ENCODE assay signal across 22 mouse cellular contexts in the genomic region with DNA sequence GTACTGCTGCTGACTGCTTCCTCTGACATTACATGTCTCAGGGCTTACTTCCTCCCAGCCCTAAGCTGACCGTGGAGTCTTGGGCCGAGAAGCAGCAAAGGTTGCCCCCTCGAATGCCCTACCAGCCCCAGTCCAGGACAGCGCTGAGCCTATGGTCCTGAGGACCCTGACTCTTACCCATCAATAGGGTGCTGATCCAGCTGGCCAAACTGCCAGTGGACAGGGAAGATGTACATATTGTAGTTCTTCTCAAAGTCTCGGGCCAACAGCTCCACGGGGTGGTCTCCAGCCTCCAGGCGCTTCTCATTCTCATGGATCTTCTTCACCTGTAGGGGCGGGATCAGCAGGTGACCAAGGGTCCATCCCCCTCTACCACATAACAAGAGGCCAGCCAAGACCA. TPM values are rescaled to one million over a fixed set of nuclear protein-coding genes. Genes with fewer than 3 reads are reported as not detected.
A peak's percentile ranks its signal among the peaks of the same experiment; 100 is the strongest.
DNase-seq lines count a peak whose midpoint lies in the region; ATAC-seq and TF ChIP-seq lines count a peak whose summit lies in the region.
"Had no signal": no experiment of that assay in that cellular context is flagged by ENCODE, and none has a peak within 500 bp of the region (broad histone marks: within the 10 kb centered on the region; RNA-seq: fewer than 3 reads in every experiment).

No protein-coding gene starts in this region.

- peak; percentile 92 for DNase-seq in heart, adult 11 months
- no peak for DNase-seq in heart, adult 8-10 months (ENCODE audit: low spot score)
- no peak for DNase-seq in heart, postnatal 0 days (ENCODE audit: low spot score)
- no peak for DNase-seq in heart, adult 9 months (ENCODE audit: low spot score in 2 of 2)
- DNase-seq in lung, postnatal 0 days (ENCODE audit: low spot score), result no peak
- DNase-seq in lung, postnatal 4 days, result no peak
- no peak for DNase-seq in ovary, postnatal 36 days (ENCODE audit: low spot score)
- DNase-seq: adrenal gland, postnatal 25 days; cerebellum, adult 2 months; cerebellum, postnatal 14 days; heart, postnatal 10 days; kidney, adult 18-20 months; kidney, postnatal 4 days; lung, embryonic 14.5 days had no signal

- peaks cover 85% of the 10 kb centered on the region for H3K36me3 ChIP-seq in heart, postnatal 0 days (replicated peaks; ENCODE audit: control insufficient read depth, insufficient read depth, low read length)
- peaks cover 59% of the 10 kb centered on the region for H3K36me3 ChIP-seq in lung, postnatal 0 days (ENCODE audit: insufficient read depth, low read length)
- H3K36me3 ChIP-seq: liver, embryonic 15.5 days had no signal

- TF ChIP-seq EP300 in heart, postnatal 0 days (IDR thresholded peaks at IDR 0.05; ENCODE audit: low read depth), result no peak
- no peak for TF ChIP-seq EP300 in lung, postnatal 0 days (IDR thresholded peaks at IDR 0.05)

- no peak for TF ChIP-seq CTCF in heart, postnatal 0 days (IDR thresholded peaks at IDR 0.05; ENCODE audit: low read depth)
- TF ChIP-seq CTCF in lung, postnatal 0 days (IDR thresholded peaks at IDR 0.05), result no peak

- H3K9ac ChIP-seq in heart, postnatal 0 days (replicated peaks; ENCODE audit: low read depth, low read length), result no peak overlapping the region
- H3K9ac ChIP-seq in lung, postnatal 0 days (replicated peaks; ENCODE audit: low read depth), result no peak overlapping the region
- H3K9ac ChIP-seq: liver, embryonic 15.5 days; lung, embryonic 14.5 days; midbrain, embryonic 13.5 days; neural tube, embryonic 13.5 days had no signal

- H3K27me3 ChIP-seq in heart, postnatal 0 days (ENCODE audit: control insufficient read depth, insufficient read depth, low read length), result no peaks in the 10 kb centered on the region
- no peaks in the 10 kb centered on the region for H3K27me3 ChIP-seq in lung, postnatal 0 days (replicated peaks; ENCODE audit: insufficient read depth, low read length)
- H3K27me3 ChIP-seq: liver, embryonic 15.5 days; midbrain, embryonic 13.5 days; neural tube, embryonic 13.5 days had no signal

- 90% methylated on average over 8 of the region's 8 CpGs for WGBS in heart, postnatal 0 days
- WGBS in lung, postnatal 0 days, result 96% methylated on average over 8 of the region's 8 CpGs

- peaks cover 15% of the 10 kb centered on the region; the same call in 1 of the 2 replicates for H3K4me1 ChIP-seq in heart, postnatal 0 days (ENCODE audit: control insufficient read depth, insufficient read depth)
- H3K4me1 ChIP-seq in lung, postnatal 0 days (ENCODE audit: insufficient read depth, low read depth, low read length), result no peaks in the 10 kb centered on the region
- H3K4me1 ChIP-seq: liver, embryonic 15.5 days; midbrain, embryonic 13.5 days; neural tube, embryonic 13.5 days had no signal

- no peak for ATAC-seq in heart, postnatal 0 days (ENCODE audit: insufficient read depth, low read depth)
- no peak for ATAC-seq in lung, postnatal 0 days
- ATAC-seq: CD4-positive, CD25-positive, alpha-beta regulatory T cell, adult 4 months; forebrain, embryonic 14.5 days; hindbrain, embryonic 16.5 days; midbrain, embryonic 13.5 days had no signal

- H3K9me3 ChIP-seq in heart, postnatal 0 days (replicated peaks; ENCODE audit: control insufficient read depth, low read length), result no peaks in the 10 kb centered on the region
- H3K9me3 ChIP-seq in lung, postnatal 0 days (ENCODE audit: low read length), result no peaks in the 10 kb centered on the region
- H3K9me3 ChIP-seq: liver, embryonic 15.5 days; midbrain, embryonic 13.5 days; neural tube, embryonic 13.5 days had no signal

- H3K4me2 ChIP-seq in heart, postnatal 0 days (ENCODE audit: low read depth, low read length), result no peak overlapping the region
- H3K4me2 ChIP-seq in lung, postnatal 0 days (replicated peaks; ENCODE audit: low read depth, low read length), result no peak overlapping the region
- H3K4me2 ChIP-seq: liver, embryonic 15.5 days; lung, embryonic 14.5 days; midbrain, embryonic 13.5 days; neural tube, embryonic 13.5 days had no signal

- H3K27ac ChIP-seq in heart, postnatal 0 days (ENCODE audit: low read depth), result peak overlapping the region; percentile 80
- peak overlapping the region; percentile 43; the same call in 1 of the 2 replicates for H3K27ac ChIP-seq in lung, postnatal 0 days (ENCODE audit: low read length)
- H3K27ac ChIP-seq: liver, embryonic 15.5 days; macrophage; midbrain, embryonic 13.5 days; neural tube, embryonic 13.5 days had no signal

- no peak overlapping the region for H3K4me3 ChIP-seq in heart, postnatal 0 days (ENCODE audit: low read depth, low read length)
- H3K4me3 ChIP-seq in lung, postnatal 0 days (ENCODE audit: low read depth, low read length), result no peak overlapping the region
- H3K4me3 ChIP-seq: liver, embryonic 15.5 days; midbrain, embryonic 13.5 days; neural tube, embryonic 13.5 days had no signal

RNA-seq across cellular contexts. Expression of a gene that starts 24.6 kb away (rescaled TPM):
- 100 to 1,000 TPM; 202 to 357 (median 299) TPM for total RNA-seq in heart, adult 8-10 months (2022)
- total RNA-seq in heart, postnatal 0 days (2014; rRNA removed; ENCODE audit: low replicate concordance), result 829 and 887 TPM in 2 replicates
- 1,674 and 1,711 TPM in 2 replicates for polyA plus RNA-seq in heart, postnatal 0 days (2015; fragmentation: Nextera tagmentation; extraction: Ambion mirVana)
- polyA plus RNA-seq in lung, postnatal 0 days (2015; fragmentation: Nextera tagmentation; extraction: Ambion mirVana), result 3,302 and 3,486 TPM in 2 replicates
- total RNA-seq: megakaryocyte-erythroid progenitor cell, adult 5-6 weeks had no signal
